Mouse (Mus musculus) testis, adult 2 months (tissue): ENCODE data around the gene Tgfbr3.

Source experiments
- CTCF ChIP-seq: fragments of 200-500 bp; IDR thresholded peaks from 2 replicates; pipeline ENCODE4 v1.5.1; 2012; ENCODE audit warnings: low read depth, mild to moderate bottlenecking, inconsistent platforms, low read length, moderate library complexity; ENCODE audit not compliant: control insufficient read depth, insufficient read depth, insufficient replicate concordance
- POLR2A ChIP-seq: fragments of 200-500 bp; IDR thresholded peaks from 2 replicates; pipeline ENCODE4 v1.6.1; 2012; ENCODE audit warnings: low read depth, mild to moderate bottlenecking, inconsistent platforms, low read length, moderate library complexity; ENCODE audit not compliant: control insufficient read depth

DNA sequence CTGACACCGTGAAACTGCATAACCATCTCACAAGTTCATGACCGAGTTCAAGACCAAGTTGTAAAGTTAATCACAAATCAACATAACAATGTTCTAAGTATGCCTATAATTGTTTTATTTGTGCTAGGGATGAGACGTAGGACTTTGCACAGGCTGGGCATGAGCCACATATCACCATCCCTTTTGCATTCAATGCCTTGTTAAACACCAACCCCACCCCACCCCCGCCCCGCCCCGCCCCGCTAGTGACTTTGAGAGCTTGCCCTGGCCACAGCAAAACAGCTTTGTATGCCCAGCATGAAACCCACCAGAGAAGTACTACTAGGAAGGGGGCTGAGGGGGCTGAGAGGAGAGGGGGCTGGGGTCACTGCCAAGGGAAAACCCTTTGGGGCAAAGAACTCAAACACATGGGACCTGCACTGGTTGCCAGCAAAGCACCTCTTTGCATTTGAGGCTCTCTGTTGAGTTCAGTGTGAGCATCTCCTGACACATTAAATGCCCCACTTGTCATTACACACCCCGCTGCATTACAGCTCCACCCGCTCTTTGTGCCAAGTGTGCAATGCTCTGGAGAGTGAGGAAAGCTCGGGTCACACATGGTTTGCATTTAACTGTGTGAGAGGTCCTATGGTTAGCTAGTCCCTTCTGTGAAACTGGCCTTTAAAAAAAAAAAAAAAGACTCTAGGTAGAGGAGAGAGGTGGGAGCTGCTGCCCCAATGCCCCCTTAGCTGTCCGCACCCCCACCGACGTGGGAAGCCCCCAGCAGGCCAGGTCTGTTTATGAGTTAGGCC, 179.1 kb downstream of the Tgfbr3 start:
- no peak for TF ChIP-seq POLR2A
- TF ChIP-seq CTCF = no peak
